Mouse (Mus musculus) heart, postnatal 0 days (tissue): ENCODE data around the gene Pla2g2c.

Experiments
- CTCF ChIP-seq: IDR thresholded peaks from 2 replicates; pipeline ENCODE4 v1.5.1; 2016; ENCODE audit warnings: antibody characterized with exemption, control low read depth, low read depth
- EP300 ChIP-seq: IDR thresholded peaks from 2 replicates; pipeline ENCODE4 v1.6.1; 2016; ENCODE audit warnings: antibody characterized with exemption, low read depth

GRCm38 (mm10) chr4:138712096-138712495, 12.5 kb upstream of the Pla2g2c start:
- TF ChIP-seq CTCF: no peak
- TF ChIP-seq EP300: no peak
